Mouse (Mus musculus) kidney, adult 11 months (tissue): ENCODE results near the gene Ndufs8.
A peak's percentile ranks its signal among the peaks of the same experiment; 100 is the strongest.
"Not testable (repeated sequence)": the region's sequence is repeated elsewhere in the genome, so short reads cannot be mapped to it uniquely, and the experiment has no call there.

Experiments
- DNase-seq: peaks from one replicate; pipeline ENCODE4 v3.0.0; 2022

Gene Ndufs8

DNA sequence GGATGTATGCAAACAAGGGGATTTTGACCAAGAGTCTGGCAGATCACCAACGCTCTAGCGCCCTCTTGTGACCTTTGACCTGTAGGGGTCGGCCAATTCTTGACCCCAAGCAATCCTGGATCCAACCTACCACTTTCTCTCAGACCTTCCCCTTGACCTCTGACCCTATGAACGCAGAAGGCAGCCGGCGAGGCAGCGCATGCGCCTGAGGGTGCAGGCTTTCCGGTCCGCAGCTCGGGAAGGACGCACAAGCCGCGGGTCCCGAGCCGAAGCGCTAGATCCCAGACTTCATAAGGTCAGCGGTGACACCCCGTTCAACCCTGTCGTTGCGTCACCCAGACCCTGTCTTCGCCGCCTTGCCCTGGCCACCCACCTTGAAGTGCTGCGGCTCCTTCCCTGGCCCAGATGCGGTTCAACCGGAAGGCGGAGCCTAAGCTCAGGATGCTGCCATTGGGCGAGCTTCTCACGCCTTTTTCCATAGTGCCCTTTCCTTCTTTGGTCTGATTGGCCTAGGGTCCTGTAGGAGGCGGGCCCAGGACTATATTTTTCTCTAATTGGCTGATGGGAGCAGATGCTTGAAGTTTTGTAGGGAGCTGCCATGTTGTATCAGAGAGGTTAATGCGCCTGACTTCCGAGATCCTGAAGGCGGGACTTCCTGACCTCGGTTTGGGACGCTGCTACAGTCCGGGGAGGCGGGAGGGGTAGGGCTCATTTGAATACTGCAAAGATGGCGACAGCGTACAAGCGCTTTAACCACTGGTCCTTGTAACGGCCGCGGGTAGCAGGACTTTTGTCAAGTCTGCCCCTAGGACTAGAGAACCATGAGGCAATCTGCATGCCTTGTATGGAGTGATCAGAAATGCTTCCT is at the start of gene Ndufs8:
Gene Ndufs8, minus strand, starts transcription at position 438 of the 868 bp plus-strand sequence.
- DNase-seq = peak; percentile 98

- DNase-seq = not testable (repeated sequence)
These were observed 49.2 kb upstream of the Ndufs8 start for GRCm38 (mm10) chr19:3961805-3962204.

GRCm38 (mm10) chr19:3960211-3960610 is 47.6 kb upstream of the Ndufs8 start:
- no peak for DNase-seq

DNA sequence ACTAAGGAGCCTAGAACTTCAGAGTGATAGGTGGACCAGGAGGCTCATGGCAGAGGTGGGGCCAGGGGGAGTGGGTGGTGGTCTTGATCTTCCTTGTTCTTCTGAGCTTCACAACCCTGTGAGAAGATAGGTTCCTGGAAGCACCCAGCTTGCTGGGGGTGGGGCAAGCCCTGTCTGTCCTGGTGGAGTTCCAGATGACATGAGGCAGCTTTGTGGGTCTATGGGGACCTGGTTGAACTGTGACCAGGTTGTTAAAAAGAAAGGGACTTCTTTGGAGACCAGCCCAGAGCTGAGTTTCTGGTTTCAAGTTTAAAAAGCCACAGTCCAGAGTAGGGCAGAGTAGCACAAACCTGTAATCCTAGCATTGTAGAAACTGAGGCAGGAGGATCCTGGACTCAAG is 46.5 kb upstream of the Ndufs8 start:
- DNase-seq = peak; percentile 68

DNA sequence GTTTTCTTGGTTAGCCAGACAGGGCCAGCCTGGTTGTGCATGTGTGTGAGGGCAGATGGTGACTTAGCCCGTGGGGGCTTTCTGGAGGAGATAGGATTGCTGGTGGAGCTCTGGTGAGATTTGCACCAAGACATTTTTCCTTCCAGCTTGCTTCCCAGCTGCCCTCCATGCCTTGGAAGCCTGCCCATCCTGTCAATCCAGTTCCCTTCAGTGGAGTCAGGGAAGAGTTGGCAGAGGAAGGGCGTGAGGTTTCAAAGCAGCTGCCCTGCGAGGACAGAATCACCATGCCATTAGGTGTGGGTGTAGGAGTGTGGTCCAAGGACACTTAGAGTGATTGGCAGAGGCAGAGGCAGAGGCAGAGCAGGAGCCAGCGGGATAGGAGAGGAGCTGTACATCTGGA is 45.9 kb upstream of the Ndufs8 start, which contains the start of gene Aldh3b3:
Gene Aldh3b3, plus strand, starts transcription at position 176 of the 400 bp plus-strand sequence.
- DNase-seq = peak; percentile 35

GRCm38 (mm10) chr19:3957296-3958036 is 44.9 kb upstream of the Ndufs8 start:
- peak; percentile 50 for DNase-seq

DNA sequence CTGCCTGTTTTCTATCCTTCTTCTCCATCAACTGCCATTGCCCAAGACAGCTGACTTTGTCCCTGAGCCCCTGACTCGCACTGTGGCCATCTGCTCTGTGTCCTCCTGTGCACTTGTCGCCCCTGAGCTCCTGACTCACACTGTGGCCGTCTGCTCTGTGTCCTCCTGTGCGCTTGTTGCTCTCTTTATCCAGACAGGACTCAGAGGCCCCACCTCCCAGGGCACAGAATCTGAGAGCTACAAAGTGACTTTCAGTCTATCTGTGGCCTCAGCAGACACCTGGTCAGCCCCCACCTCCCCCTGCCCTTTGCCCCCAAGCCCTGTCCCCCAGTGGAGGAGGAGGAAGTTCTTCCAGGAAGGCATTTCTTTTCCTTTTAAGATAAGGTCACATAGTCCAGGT is 43.2 kb upstream of the Ndufs8 start:
- DNase-seq = no peak

GRCm38 (mm10) chr19:3955033-3955432 is 42.5 kb upstream of the Ndufs8 start:
- DNase-seq = no peak

DNA sequence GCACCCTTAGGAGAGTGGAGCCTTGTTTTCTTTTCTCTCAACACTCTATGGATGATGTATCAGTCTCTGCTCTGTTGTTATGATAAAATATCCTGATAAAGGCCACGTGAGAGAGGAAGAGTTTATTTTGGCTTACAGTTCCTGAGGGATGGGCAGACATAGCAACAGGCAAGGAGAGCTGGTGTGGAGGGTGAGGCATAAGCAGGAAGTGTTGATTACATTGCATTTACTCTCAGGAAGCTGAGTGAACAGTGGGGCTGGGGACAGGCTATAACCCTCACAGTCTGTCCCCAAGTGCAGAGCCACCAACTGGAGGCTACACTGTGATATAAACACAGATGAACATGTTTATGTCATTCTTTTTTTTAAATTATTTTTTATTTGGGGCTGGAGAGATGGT is 39.5 kb upstream of the Ndufs8 start:
- no peak for DNase-seq

- DNase-seq = no peak
These were observed 38.9 kb upstream of the Ndufs8 start for GRCm38 (mm10) chr19:3951461-3951860.

DNA sequence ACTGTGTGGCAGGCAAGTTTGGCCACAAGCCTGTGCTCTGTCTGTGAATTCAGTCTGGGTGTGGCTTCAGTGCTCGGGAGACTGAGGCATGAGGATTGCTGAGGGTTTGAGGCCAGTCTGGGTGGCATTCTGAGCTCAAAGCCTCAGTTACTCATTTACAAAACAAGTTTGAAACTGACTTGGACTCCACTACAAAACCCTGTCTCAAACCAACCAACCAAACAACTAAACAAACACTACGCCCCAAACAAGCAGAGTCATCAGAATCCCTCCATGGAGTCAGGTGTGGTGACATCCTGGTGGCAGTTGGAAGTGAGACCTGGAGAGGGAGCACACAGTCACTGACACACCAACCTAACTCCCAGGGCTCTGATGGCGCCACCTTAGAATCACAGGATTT is 37.8 kb upstream of the Ndufs8 start:
- DNase-seq = peak; percentile 62

- DNase-seq = peak; percentile 50
These were observed 36.0 kb upstream of the Ndufs8 start for GRCm38 (mm10) chr19:3948546-3948945.

DNA sequence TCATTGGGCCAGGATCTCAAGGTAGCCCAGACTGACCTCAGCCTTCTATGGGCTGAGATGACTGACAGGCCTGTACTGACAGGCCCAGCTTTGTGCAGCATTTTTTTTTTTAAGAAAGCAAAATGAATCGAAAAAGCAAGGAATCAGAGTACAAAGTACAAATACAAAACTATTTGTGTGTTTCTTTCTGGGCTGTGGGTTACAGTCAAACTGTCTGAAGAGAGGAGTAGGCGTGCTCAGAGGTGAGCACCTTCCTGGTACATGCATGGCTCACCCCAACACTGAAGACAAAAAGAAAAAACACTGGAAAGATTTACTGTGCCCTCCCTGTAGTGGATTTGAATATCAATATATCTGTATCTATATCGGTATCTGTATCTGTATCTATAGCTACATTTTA is 35.2 kb upstream of the Ndufs8 start:
- no peak for DNase-seq

DNA sequence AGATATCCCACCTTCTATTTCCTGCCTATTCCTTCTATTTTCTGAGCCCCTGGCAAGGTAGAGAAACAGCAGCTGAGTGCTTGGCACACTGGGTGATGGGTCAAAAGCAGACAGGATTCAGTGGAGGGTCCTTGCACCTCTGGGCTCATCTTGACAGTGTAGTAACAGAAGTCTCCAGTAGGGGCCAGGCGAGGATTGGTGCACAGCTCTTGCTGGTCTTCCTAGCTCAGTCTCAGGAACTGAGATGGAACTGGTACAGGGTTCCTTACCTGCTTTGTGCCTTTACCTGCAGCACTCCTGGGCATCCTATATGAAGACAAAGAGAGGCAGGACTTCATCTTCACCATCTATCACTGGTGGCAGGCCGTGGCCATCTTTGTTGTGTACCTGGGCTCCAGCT is 34.1 kb upstream of the Ndufs8 start:
- DNase-seq = peak; percentile 72

DNA sequence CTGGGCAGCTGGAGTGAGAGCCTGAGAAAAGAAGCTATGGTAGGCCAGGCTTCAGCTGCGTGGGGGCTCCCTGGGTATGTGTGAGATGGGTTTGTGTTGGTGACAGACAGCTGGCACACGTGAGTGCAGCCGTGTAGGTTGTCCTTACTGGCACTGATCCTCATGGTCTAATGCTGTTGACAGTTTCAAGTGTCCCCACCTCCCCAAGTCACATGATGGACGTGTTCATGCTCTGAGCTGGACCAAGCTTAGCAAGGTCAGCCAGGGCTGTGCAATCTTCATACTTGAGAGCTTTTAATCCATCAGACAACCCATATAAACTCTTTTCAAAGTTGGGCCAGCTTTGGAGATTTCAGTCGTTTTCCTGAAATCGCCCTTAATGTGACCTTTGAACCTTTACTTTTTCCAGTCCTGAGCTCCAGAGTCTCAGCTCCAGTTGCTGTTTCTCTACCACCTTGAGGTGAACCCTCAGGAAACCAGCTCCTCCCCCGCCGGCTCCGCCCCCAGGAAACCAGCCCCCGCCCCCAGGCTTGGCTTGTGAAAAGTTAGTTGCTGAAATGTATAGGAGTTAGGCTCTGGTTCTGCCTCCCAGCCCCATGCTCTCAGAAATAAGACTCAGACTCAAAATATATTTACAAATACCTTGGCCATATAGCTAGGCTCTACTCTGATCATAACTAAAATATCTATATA is 33.4 kb upstream of the Ndufs8 start:
- DNase-seq = peak; percentile 74

GRCm38 (mm10) chr19:3942986-3943735 is 30.6 kb upstream of the Ndufs8 start:
- DNase-seq = peak; percentile 52

- no peak for DNase-seq
These were observed 29.7 kb upstream of the Ndufs8 start for GRCm38 (mm10) chr19:3942315-3942714.

GRCm38 (mm10) chr19:3935896-3936850 is 23.6 kb upstream of the Ndufs8 start:
- DNase-seq = peak; percentile 69

- DNase-seq = peak; percentile 73
These were observed 22.7 kb upstream of the Ndufs8 start, which contains the start of gene Unc93b1 for GRCm38 (mm10) chr19:3935032-3935895. Gene Unc93b1, plus strand, starts transcription at chr19:3935186.

DNA sequence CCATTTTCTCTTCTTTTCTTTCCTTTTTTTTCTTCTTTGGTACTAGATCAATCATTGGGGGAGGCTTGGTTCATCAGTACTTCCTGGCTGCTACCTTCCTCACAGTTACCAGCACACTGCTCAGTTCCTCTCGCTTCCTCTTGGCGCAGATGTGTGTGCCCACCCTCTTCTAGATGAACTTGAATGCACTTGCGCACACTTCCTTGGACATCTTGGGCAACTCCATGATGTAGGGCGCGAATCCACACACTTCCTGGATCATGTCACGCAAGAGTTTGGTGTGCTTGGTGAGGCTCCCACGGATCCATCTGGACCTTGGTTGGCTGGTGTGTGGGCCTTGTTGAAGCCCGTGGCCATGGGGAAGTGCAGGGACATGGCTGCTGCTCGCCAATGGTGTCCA is 19.1 kb upstream of the Ndufs8 start:
- DNase-seq = no peak
